Mouse (Mus musculus): ENCODE results near the gene Adgrg5.

Gene Adgrg5

GRCm38 (mm10) chr8:94967071-94967470 lies 43.6 kb downstream of the Adgrg5 start:
- DNase-seq (ENCODE audit: low read depth, low spot score): no peak

GRCm38 (mm10) chr8:94967554-94967953 lies 44.1 kb downstream of the Adgrg5 start:
- no peak for DNase-seq (ENCODE audit: low read depth, low spot score)

- no peak for DNase-seq (ENCODE audit: low read depth, low spot score)
Observed at GRCm38 (mm10) chr8:94973270-94973669, 49.8 kb downstream of the Adgrg5 start.

GRCm38 (mm10) chr8:94973786-94974185 lies 50.3 kb downstream of the Adgrg5 start:
- no peak for DNase-seq (ENCODE audit: low read depth, low spot score)

GRCm38 (mm10) chr8:94974467-94975165 lies 51.1 kb downstream of the Adgrg5 start, which contains the start of gene Adgrg1:
TSS of gene Adgrg1 (plus strand) at chr8:94974751.
- DNase-seq (ENCODE audit: low read depth, low spot score): no peak

- no peak for DNase-seq (ENCODE audit: low read depth, low spot score)
Observed at GRCm38 (mm10) chr8:94976651-94977417, 53.3 kb downstream of the Adgrg5 start.

- no peak for DNase-seq (ENCODE audit: low read depth, low spot score)
Observed at GRCm38 (mm10) chr8:94978131-94978530, 54.6 kb downstream of the Adgrg5 start.

- DNase-seq (ENCODE audit: low read depth, low spot score): no peak
Observed at GRCm38 (mm10) chr8:94978593-94979319, 55.3 kb downstream of the Adgrg5 start.

- no peak for DNase-seq (ENCODE audit: low read depth, low spot score)
Observed at GRCm38 (mm10) chr8:94980176-94980575, 56.7 kb downstream of the Adgrg5 start.

- DNase-seq (ENCODE audit: low read depth, low spot score): no peak
Observed at GRCm38 (mm10) chr8:94980976-94981375, 57.5 kb downstream of the Adgrg5 start.

- no peak for DNase-seq (ENCODE audit: low read depth, low spot score)
Observed at GRCm38 (mm10) chr8:94981848-94982247, 58.4 kb downstream of the Adgrg5 start.

GRCm38 (mm10) chr8:94983146-94983545 lies 59.7 kb downstream of the Adgrg5 start:
- DNase-seq (ENCODE audit: low read depth, low spot score): no peak

GRCm38 (mm10) chr8:94983881-94984516 lies 60.5 kb downstream of the Adgrg5 start:
- no peak for DNase-seq (ENCODE audit: low read depth, low spot score)

- no peak for DNase-seq (ENCODE audit: low read depth, low spot score)
Observed at GRCm38 (mm10) chr8:94985023-94985422, 61.5 kb downstream of the Adgrg5 start.

GRCm38 (mm10) chr8:94986676-94987075 lies 63.2 kb downstream of the Adgrg5 start:
- DNase-seq (ENCODE audit: low read depth, low spot score): no peak

- no peak for DNase-seq (ENCODE audit: low read depth, low spot score)
Observed at GRCm38 (mm10) chr8:94987553-94987952, 64.1 kb downstream of the Adgrg5 start.

GRCm38 (mm10) chr8:94988619-94989018 lies 65.1 kb downstream of the Adgrg5 start:
- DNase-seq (ENCODE audit: low read depth, low spot score): no peak

GRCm38 (mm10) chr8:94989711-94990110 lies 66.2 kb downstream of the Adgrg5 start:
- DNase-seq (ENCODE audit: low read depth, low spot score): no peak

- DNase-seq (ENCODE audit: low read depth, low spot score): no peak
Observed at GRCm38 (mm10) chr8:94990598-94991453, 67.3 kb downstream of the Adgrg5 start.

GRCm38 (mm10) chr8:94991454-94991994 lies 68.0 kb downstream of the Adgrg5 start:
- DNase-seq (ENCODE audit: low read depth, low spot score): no peak

- no peak for DNase-seq (ENCODE audit: low read depth, low spot score)
Observed at GRCm38 (mm10) chr8:94992010-94992409, 68.5 kb downstream of the Adgrg5 start.

Measured in A20 (cell line).